Mouse (Mus musculus) R1 (cell line): ENCODE measurements around the gene Folr2.

Experiments
- DNase-seq: peaks from one replicate; pipeline ENCODE4 v3.0.0-alpha.2; 2018; ENCODE audit warnings: low read depth, low spot score

The Folr2 gene

DNA sequence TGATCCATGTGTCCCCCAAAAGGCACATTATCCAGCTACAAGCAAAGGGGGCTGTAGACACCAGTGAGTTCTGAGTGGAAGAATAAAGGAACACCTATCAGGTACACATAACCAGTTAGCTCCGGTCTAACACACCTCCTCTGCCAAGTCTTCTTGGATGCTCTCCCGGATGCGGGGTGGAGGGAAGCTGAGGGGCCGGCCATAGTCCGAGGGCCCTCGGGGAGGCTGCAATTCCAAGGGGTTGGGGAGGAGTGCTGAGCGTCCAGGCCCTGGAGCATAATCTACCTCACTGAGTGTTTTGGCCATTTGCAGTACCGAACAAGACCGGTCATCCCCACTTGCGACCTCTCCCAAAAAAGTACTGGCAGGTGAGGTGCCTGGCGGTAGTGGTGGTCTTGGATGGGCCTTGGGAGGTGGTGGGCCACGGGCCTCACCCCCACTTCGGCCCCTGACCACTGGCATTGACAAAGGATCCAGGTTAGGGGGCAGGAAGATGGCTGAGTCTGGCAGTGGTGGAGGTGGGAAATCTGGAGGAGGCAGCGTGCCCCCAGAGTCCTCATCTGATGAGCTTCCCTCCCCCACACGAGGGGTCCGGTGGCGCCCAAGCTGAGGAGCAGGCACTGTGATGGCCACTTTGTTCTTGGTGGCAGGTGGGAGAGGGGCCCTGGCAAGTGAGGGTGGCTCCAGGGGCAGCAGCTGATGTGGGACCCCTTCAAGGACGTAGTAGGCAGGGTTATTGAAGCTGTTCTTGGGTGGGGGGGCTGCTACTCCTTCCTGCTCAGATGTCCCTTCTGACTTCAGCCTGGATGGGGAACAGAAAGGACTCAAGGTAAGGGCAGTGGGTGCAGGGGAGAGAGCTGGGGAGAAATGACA is 33.0 kb downstream of the Folr2 start:
- no peak for DNase-seq

DNA sequence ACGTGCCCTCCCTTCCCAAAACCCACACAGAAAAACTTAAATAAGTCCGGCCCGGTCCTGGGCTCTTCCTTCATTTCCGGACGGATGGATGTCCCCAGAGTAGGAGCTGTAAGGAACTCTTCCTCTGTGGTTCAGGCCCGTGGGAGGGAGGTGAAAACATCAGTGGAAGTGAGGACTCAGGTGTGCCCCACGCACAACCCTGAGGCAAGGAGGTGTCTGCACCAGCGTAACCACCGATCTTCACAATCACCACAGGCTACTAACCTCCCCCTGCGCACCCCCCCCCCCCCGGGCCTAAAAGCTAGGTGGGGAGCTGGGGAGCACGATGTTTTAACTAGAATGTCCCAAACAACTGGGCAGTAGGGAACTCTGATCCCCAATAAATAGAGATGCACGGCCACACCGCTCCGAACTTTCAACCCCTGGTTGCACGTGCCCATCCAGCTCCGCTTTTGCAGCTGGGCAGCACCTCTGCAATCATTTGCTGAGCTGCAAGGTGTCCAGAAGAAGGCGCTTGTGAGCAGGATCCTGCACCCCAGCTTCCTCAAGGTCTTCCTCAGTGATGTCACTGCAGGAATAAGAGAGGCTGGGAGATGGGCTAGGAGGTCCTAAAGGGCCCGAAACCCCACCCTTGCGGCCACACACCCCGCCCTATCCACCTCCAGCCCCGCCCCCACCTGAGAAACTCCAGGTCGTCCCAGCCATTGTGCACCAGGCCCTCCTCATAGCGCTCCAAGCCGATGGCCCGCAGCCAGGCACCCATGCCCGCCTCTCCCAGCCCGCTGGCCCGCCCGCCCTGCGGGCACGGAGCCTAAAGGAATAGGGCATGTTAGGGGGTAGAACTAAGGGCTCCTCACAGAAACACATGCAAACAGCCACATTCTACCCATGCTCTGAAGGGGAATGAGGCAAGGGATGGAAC is 33.9 kb downstream of the Folr2 start:
- DNase-seq: peak; percentile 94

DNA sequence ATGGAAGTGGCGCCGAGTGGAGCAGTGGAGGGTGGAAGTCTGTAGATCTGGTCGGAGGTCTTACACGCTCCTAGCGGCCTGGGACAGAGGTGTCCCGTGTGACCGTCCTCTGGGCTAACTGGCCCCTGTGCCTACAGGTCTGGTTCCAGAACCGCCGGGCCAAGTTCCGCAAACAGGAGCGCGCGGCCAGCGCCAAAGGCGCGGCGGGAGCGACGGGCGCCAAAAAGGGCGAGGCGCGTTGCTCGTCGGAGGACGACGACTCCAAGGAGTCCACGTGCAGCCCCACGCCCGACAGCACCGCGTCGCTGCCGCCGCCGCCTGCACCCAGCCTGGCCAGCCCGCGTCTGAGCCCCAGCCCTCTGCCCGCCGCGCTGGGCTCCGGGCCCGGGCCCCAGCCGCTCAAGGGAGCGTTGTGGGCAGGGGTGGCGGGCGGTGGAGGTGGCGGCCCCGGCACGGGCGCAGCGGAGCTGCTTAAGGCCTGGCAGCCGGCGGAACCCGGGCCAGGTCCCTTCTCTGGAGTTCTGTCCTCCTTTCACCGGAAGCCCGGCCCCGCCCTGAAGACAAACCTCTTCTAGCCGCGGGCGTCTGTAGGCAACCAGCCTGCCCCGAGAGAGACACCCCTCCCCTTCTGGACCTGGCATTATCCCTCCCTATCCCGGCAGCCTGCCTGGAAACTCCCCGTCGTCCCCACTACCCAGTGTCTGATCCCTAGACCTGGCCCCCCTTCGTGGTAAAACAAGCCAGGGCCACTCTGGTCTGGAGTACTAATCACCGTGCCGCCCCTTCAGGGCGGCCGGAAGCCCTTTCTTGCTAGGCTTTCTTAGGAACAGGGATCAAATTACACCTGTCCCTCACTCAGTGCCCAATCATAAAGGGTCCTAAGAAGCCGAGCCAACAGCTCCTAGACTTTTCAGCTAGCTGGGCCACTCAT is 35.2 kb downstream of the Folr2 start:
- peak; percentile 89 for DNase-seq

DNA sequence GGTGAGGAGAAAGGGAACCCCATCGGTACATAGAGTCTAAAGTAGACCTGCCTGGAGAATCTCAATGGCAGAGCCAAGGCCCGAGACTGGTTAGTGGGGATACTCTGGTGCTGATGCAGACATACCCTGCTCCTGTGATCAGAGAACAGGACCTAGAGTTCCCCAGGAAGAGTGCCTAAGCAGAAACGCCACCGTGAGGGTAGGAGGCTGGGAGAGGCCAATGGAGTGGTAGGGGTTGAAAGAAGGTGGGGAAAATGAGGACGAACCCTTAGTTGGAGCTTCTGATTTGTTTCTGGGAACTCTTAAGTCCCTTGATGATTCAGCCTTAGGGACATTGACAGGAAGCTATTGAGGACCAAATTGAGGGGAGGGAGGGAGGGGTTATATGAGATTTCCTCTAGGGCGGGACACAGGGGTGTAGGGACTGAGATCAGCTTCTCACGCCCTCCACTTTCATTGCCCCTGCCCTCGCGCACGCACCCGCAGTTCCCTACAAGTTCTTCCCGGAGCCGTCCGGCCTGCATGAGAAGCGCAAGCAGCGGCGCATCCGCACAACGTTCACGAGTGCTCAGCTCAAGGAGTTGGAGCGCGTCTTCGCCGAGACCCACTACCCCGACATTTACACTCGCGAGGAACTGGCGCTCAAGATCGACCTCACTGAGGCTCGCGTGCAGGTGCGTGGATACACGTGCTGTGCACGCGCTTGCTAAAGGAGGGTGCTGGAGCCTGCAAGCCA is 36.5 kb downstream of the Folr2 start:
- DNase-seq: peak; percentile 37

DNA sequence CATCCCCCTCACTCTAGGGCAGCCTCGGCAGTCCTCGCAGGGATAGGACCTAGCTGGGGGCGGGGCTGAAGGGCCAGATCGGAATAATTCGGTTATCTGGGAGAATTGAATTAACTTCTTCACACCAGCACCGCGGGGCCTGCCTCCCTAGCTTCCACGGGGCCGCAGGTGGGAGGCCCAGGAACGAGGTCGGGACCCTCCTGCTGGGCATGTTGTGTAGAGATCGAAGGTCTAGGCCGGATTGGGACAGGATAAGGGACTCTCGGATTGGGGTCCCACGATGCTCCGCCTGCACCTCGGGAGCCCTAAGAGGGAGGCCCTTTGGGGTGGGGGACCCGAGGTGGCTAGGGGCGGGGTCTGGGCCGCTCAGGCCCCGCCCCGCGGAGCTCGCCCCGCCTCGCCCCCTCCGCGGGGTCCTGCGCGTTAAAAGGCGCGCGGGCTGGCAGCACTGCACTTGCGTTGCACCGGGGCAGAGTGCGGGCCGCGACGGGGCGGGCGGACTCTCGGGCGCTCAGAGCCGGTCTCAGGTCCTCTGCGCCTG is 39.1 kb downstream of the Folr2 start, which contains the start of gene Phox2a:
Phox2a (plus strand) TSS at position 453 of the 541 bp plus-strand sequence.
- DNase-seq: peak; percentile 64
